Mouse (Mus musculus): ENCODE measurements around the gene Epm2aip1. TPM values are rescaled to one million over a fixed set of nuclear protein-coding genes. Genes with fewer than 3 reads are reported as not detected.
A peak's percentile ranks its signal among the peaks of the same experiment; 100 is the strongest.

Gene Epm2aip1
- polyA plus RNA-seq, 1 experiment = 3.0 TPM

- no peak overlapping the region for H3ac ChIP-seq (ENCODE audit: control insufficient read depth, insufficient read length, low read depth)
- H3K79me3 ChIP-seq (ENCODE audit: low read depth) = no peaks in the 10 kb centered on the region
- no peaks in the 10 kb centered on the region for H3K79me2 ChIP-seq (ENCODE audit: control insufficient read depth, insufficient read depth)
- H3K4me3 ChIP-seq (ENCODE audit: insufficient read depth, poor library complexity, severe bottlenecking) = no peak overlapping the region
- H3K36me3 ChIP-seq (ENCODE audit: control insufficient read depth, insufficient read depth) = no peaks in the 10 kb centered on the region
- peaks cover 21% of the 10 kb centered on the region for H3K27me3 ChIP-seq (ENCODE audit: control insufficient read depth, insufficient read depth, insufficient read length)
- TF ChIP-seq CEBPB (IDR thresholded peaks at IDR 0.05; ENCODE audit: low read depth) (no peak), MYOG (IDR thresholded peaks at IDR 0.05; ENCODE audit: control insufficient read depth, extremely low read depth, insufficient read length) (no peak), CTCF (IDR thresholded peaks at IDR 0.05; ENCODE audit: control insufficient read depth, insufficient read depth, insufficient read length) (no peak), USF1 (IDR thresholded peaks at IDR 0.05; ENCODE audit: low read depth) (no peak), MYOD1 (IDR thresholded peaks at IDR 0.05; ENCODE audit: control insufficient read depth, insufficient read length, low read depth) (no peak), MAX (IDR thresholded peaks at IDR 0.05) (no peak), FOSL1 (IDR thresholded peaks at IDR 0.05; ENCODE audit: insufficient read depth, low read length, poor library complexity, severe bottlenecking) (no peak)
Measured at GRCm38 (mm10) chr9:111314219-111314618, 42.5 kb downstream of the Epm2aip1 start.

- H3K36me3 ChIP-seq (ENCODE audit: control insufficient read depth, insufficient read depth) = no peaks in the 10 kb centered on the region
- no peaks in the 10 kb centered on the region for H3K79me2 ChIP-seq (ENCODE audit: control insufficient read depth, insufficient read depth)
- H3K27me3 ChIP-seq (ENCODE audit: control insufficient read depth, insufficient read depth, insufficient read length) = peaks cover 8% of the 10 kb centered on the region
- H3ac ChIP-seq (ENCODE audit: control insufficient read depth, insufficient read length, low read depth) = no peak overlapping the region
- no peak for TF ChIP-seq USF1 (IDR thresholded peaks at IDR 0.05; ENCODE audit: low read depth)
- TF ChIP-seq CTCF (IDR thresholded peaks at IDR 0.05; ENCODE audit: control insufficient read depth, insufficient read depth, insufficient read length) = no peak
- no peak for TF ChIP-seq MYOG (IDR thresholded peaks at IDR 0.05; ENCODE audit: control insufficient read depth, extremely low read depth, insufficient read length)
- TF ChIP-seq MAX (IDR thresholded peaks at IDR 0.05) = no peak
- TF ChIP-seq FOSL1 (IDR thresholded peaks at IDR 0.05; ENCODE audit: insufficient read depth, low read length, poor library complexity, severe bottlenecking) = no peak
- TF ChIP-seq MYOD1 (IDR thresholded peaks at IDR 0.05; ENCODE audit: control insufficient read depth, insufficient read length, low read depth) = no peak
- TF ChIP-seq CEBPB (IDR thresholded peaks at IDR 0.05; ENCODE audit: low read depth) = no peak
- H3K79me3 ChIP-seq (ENCODE audit: low read depth) = no peaks in the 10 kb centered on the region
- H3K4me3 ChIP-seq (ENCODE audit: insufficient read depth, poor library complexity, severe bottlenecking) = no peak overlapping the region
Measured at GRCm38 (mm10) chr9:111320912-111321311, 49.2 kb downstream of the Epm2aip1 start.

GRCm38 (mm10) chr9:111324881-111325280, 53.2 kb downstream of the Epm2aip1 start:
- Histone ChIP-seq H3K79me3 (ENCODE audit: low read depth) (no peaks in the 10 kb centered on the region), H3K4me3 (ENCODE audit: insufficient read depth, poor library complexity, severe bottlenecking) (no peak overlapping the region), H3K36me3 (ENCODE audit: control insufficient read depth, insufficient read depth) (no peaks in the 10 kb centered on the region), H3K79me2 (ENCODE audit: control insufficient read depth, insufficient read depth) (no peaks in the 10 kb centered on the region), H3ac (ENCODE audit: control insufficient read depth, insufficient read length, low read depth) (no peak overlapping the region), H3K27me3 (ENCODE audit: control insufficient read depth, insufficient read depth, insufficient read length) (peaks cover 3% of the 10 kb centered on the region)
- TF ChIP-seq USF1 (IDR thresholded peaks at IDR 0.05; ENCODE audit: low read depth) = no peak
- TF ChIP-seq FOSL1 (IDR thresholded peaks at IDR 0.05; ENCODE audit: insufficient read depth, low read length, poor library complexity, severe bottlenecking) = peak; percentile 8
- TF ChIP-seq MYOD1 (IDR thresholded peaks at IDR 0.05; ENCODE audit: control insufficient read depth, insufficient read length, low read depth) = no peak
- no peak for TF ChIP-seq CEBPB (IDR thresholded peaks at IDR 0.05; ENCODE audit: low read depth)

Other genes with a start within 250 kb of the Epm2aip1 start
- gene Ccrl2, start 214.4 kb upstream of the Epm2aip1 start, polyA plus RNA-seq (2012; fragmentation: generic; extraction: Trizol) = not detected
- gene Lrrfip2, start 154.3 kb upstream of the Epm2aip1 start, polyA plus RNA-seq (2012; fragmentation: generic; extraction: Trizol) = 29.4 TPM
- 11.7 TPM for gene Mlh1, start 138 bp upstream of the Epm2aip1 start, polyA plus RNA-seq (2012; fragmentation: generic; extraction: Trizol)
- gene Trank1, start 39.8 kb downstream of the Epm2aip1 start, polyA plus RNA-seq (2012; fragmentation: generic; extraction: Trizol) = not detected
- gene Dclk3, start 167.2 kb downstream of the Epm2aip1 start, polyA plus RNA-seq (2012; fragmentation: generic; extraction: Trizol) = not detected

All from C2C12 (cell line).